Mouse (Mus musculus) neutrophil, adult 65 days (primary cell): ENCODE results near the gene Tesk2. TPM values are rescaled to one million over a fixed set of nuclear protein-coding genes. Genes with fewer than 3 reads are reported as not detected.

ENCODE experiments used
- total RNA-seq: library from RNA; stranded (reverse); gene quantifications from 2 replicates; pipeline ENCODE4 v1.2.4, GENCODE M21; 2023

Gene Tesk2
- total RNA-seq: 33.0 and 44.2 TPM in 2 replicates

DNA sequence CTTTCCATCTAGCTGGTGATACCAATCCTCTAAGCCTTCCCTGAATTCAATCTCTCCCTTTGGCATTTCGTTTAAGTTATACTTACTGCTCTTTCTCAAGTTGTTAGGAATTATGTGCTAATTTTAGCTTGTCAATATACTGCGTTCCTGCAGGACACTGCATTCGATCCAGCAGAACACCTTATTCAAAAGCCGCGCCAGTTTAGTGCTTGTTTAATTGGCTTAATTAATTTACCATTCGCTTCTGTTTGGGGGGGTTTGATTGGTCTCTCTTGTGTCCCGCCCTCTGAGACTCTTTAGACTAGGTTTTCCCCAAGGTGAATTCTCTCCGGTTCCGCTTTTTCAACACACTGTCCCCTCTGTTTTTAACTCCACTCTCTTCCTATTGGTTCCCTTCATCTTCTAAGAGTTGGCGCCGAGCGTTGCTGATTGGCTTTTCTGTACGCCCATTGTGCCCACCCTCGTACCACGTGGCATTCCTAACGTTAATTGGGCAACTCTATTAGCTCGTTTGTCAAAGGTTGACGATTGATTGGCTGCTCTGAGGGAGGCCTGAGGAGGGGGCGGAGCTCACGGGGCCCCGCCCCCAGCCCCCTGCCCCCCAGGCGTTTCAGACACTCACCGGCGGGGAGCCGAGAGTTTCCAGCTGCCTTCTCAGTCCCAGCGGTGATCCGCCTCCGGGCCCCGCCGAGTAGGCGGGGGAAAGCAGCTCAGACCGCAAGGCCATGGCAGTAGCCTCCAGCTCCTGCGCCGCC lies at the start of gene Tesk2:
Gene Tesk2, plus strand, starts transcription at position 606 of the 755 bp plus-strand sequence.

DNA sequence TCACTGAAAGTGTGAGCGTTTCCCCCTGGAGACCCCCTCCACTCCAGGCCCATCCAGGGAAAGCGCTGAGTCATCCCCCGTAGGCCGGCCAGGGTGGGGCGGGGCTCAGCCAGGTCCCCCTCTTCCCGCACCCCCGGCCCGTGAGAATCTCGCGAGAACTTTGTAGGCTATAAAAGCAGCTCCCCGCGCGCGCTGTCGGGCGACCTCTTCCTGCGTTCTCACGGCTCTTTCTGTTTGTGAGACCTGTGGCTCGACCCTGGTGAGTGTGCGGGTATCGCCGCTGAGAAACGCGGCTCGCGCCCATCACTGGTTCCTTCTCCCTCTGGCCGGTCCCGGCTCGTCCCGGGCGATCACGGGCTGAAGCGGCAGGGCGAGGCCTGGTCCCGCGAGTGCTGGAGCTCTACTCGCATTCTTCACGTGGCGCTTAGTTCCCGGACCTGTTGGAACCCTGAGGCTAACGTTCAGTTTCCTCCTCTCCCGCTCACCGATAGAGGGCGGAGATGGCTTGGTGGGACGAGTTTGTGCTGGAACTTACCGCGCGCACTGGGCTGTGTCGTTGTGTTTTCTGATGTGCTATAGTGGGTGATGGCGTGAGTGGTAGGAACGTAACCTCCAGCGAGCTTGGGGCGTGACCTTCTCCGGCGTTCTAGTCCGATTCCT lies 35.2 kb upstream of the Tesk2 start, which contains the start of gene Prdx1:
Gene Prdx1, plus strand, starts transcription at position 143 of the 660 bp plus-strand sequence.

GRCm38 (mm10) chr4:116708201-116708764 lies 12.5 kb upstream of the Tesk2 start, which contains the start of the genes Mmachc and Ccdc163:
Mmachc (minus strand) TSS chr4:116708406.
Ccdc163 (plus strand) TSS chr4:116708509.

DNA sequence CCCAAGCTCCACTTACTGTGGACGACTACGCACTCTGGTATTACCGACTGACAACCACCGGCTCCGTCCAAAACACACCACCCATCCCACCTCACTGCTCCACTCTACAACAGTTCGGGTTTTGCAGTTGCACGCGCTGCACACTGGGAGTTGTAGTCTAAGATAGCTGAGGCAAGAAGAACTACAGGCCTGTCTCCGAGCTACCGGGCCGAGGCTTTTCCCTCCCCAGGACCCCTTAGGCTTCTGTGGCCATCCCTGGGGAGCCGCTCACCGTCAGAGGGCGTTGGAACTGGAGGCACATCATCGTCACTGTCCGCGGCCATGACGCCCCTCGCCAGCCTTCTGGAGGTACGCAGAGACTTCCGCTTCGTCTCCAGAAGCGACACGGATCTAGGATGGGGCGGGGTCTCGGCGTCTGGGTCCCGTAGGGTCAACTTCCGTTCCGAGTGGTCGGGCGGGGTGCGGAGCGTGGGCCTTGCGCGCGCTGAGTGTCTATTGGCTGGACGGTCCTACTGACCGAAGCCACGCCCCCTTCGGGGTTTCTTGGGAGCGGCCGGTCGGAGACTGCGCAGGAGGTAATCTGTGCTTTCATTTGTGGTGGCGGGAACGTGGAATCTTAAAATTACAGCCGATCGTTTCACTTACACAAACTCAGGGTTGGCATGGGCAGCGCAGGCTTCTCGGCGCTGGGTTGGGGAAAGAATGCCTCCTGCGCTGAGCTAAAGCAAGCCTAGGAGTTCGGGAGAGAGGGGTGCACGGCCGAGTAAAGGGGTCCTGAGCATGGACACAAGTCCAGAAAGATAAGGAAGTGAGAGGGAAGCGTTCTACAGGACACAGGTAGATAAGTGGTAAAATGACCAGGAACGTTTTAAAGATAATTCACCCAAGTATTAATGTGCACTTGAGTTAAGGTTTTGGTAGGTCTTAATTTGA lies 86.7 kb downstream of the Tesk2 start, which contains the start of the genes Toe1 and Mutyh:
Gene Toe1, minus strand, starts transcription at position 444 of the 933 bp plus-strand sequence.
Gene Mutyh, plus strand, starts transcription at position 527 of the 933 bp plus-strand sequence.

DNA sequence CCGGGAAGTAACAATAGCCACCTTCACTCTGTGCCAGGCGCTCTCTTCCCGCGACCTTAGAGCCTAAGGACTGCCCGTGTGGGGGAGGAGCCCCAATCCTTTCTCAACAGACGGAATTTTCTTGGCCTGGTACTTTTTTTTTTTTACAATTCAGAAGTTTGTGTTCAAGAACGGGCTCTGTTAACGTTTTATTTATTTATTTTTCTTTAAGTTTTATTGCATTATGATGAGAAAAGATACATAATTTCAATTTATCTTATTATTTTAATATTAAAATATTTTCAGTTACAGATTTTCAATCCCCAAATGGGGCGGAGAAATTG lies 100.9 kb downstream of the Tesk2 start, which contains the start of gene Hpdl:
Gene Hpdl, minus strand, starts transcription at position 14 of the 323 bp plus-strand sequence.

Other genes with a start within 250 kb of the Tesk2 start
- gene Ipp, start 213.4 kb upstream of the Tesk2 start, total RNA-seq: 3.9 and 5.0 TPM in 2 replicates
- 5.2 and 5.4 TPM in 2 replicates for gene Tmem69, start 165.0 kb upstream of the Tesk2 start, total RNA-seq
- 89.6 and 106 TPM in 2 replicates for gene Gpbp1l1, start 163.3 kb upstream of the Tesk2 start, total RNA-seq
- 6.8 and 8.6 TPM in 2 replicates for gene Ccdc17, start 124.3 kb upstream of the Tesk2 start, total RNA-seq
- gene Nasp, start 93.0 kb upstream of the Tesk2 start, total RNA-seq: 59.3 and 72.8 TPM in 2 replicates
- gene Akr1a1, start 69.3 kb upstream of the Tesk2 start, total RNA-seq: 199 and 214 TPM in 2 replicates
- 83.8 and 98.8 TPM in 2 replicates for gene Prdx1, start 35.4 kb upstream of the Tesk2 start, total RNA-seq
- gene Mmachc, start 12.5 kb upstream of the Tesk2 start, total RNA-seq: 1.5 and 2.7 TPM in 2 replicates
- 9.9 and 13.5 TPM in 2 replicates for gene Ccdc163, start 12.4 kb upstream of the Tesk2 start, total RNA-seq
- gene Toe1, start 86.7 kb downstream of the Tesk2 start, total RNA-seq: 11.6 and 16.3 TPM in 2 replicates
- gene Mutyh, start 86.8 kb downstream of the Tesk2 start, total RNA-seq: 4.5 and 8.2 TPM in 2 replicates
- not detected in 2 replicates for gene Hpdl, start 100.8 kb downstream of the Tesk2 start, total RNA-seq
- gene Zswim5, start 156.4 kb downstream of the Tesk2 start, total RNA-seq: not detected in 2 replicates